Mouse (Mus musculus): ENCODE measurements around the gene Basp1.

The Basp1 gene

DNA sequence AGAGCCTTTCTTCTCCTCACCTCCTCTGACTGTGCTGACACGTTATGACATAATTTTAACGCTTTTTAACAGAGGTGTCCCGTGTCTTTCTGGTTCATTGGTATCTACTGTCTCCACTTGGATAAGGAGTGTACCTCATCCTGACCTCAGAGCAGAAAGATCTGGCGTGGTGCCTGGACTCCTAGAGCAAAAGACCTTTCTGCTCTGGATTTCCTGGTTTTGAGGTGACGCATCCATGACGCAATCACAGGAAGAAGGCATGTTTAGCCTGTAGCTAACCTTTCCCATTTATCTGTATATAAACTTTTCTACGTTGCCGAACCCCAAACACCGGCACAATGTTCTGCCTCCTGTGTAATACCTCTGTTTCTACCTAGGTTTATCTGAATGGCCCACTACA is 6.7 kb upstream of the Basp1 start:
- ATAC-seq (ENCODE audit: insufficient number of reproducible peaks, low FRiP score, low TSS enrichment): no peak

- ATAC-seq (ENCODE audit: insufficient number of reproducible peaks, low FRiP score, low TSS enrichment): no peak
Observed at GRCm38 (mm10) chr15:25416367-25416766, 2.8 kb upstream of the Basp1 start.

- ATAC-seq (ENCODE audit: insufficient number of reproducible peaks, low FRiP score, low TSS enrichment): no peak
Observed at GRCm38 (mm10) chr15:25415958-25416357, 2.4 kb upstream of the Basp1 start.

GRCm38 (mm10) chr15:25414747-25415119 is 1.2 kb upstream of the Basp1 start:
- ATAC-seq (ENCODE audit: insufficient number of reproducible peaks, low FRiP score, low TSS enrichment): peak; percentile 51

GRCm38 (mm10) chr15:25414011-25414746 is 615 bp upstream of the Basp1 start:
- peak; percentile 33 for ATAC-seq (ENCODE audit: insufficient number of reproducible peaks, low FRiP score, low TSS enrichment)

- no peak for ATAC-seq (ENCODE audit: insufficient number of reproducible peaks, low FRiP score, low TSS enrichment)
Observed at GRCm38 (mm10) chr15:25412761-25413261, 753 bp downstream of the Basp1 start.

GRCm38 (mm10) chr15:25412171-25412641 is 1.4 kb downstream of the Basp1 start:
- ATAC-seq (ENCODE audit: insufficient number of reproducible peaks, low FRiP score, low TSS enrichment): peak; percentile 57; the same call in 1 of the 2 replicates

GRCm38 (mm10) chr15:25411461-25411860 is 2.1 kb downstream of the Basp1 start:
- no peak for ATAC-seq (ENCODE audit: insufficient number of reproducible peaks, low FRiP score, low TSS enrichment)

- no peak for ATAC-seq (ENCODE audit: insufficient number of reproducible peaks, low FRiP score, low TSS enrichment)
Observed at GRCm38 (mm10) chr15:25405926-25406325, 7.6 kb downstream of the Basp1 start.

- ATAC-seq (ENCODE audit: insufficient number of reproducible peaks, low FRiP score, low TSS enrichment): no peak
Observed at GRCm38 (mm10) chr15:25403879-25404278, 9.7 kb downstream of the Basp1 start.

GRCm38 (mm10) chr15:25402001-25402400 is 11.6 kb downstream of the Basp1 start:
- ATAC-seq (ENCODE audit: insufficient number of reproducible peaks, low FRiP score, low TSS enrichment): no peak

GRCm38 (mm10) chr15:25400276-25400675 is 13.3 kb downstream of the Basp1 start:
- ATAC-seq (ENCODE audit: insufficient number of reproducible peaks, low FRiP score, low TSS enrichment): no peak

DNA sequence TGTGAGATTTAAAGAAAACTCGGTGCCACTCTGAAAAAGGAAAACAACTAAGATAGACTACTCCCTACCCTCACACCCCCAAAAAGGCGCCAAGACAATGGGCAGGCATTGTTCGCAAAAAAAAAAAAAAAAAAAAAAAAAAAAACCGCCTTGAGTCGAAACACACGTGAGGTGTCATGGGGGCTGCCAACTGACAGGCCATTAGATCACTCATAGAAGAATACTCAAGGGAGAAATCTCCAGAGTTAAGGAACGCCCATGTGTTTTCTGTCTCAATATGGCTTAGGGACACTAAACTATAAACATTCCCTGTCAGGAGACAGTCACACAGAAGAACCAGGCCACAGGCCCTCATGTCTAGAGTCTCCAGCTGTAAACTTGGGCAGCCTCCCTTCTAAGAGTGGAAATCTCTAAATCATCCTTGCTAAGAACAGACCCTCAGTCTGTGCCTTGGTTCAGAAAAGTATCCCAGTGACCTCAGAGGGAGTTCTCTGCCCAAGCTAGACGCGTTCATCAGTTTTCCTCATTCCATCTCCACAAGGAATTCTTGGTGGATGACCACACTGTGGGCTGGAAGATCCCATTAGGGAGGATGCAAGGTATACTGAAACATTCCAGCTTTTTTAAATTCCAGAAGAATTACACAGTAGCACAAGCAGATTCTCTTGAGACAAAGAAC is 17.5 kb downstream of the Basp1 start:
- no peak for ATAC-seq (ENCODE audit: insufficient number of reproducible peaks, low FRiP score, low TSS enrichment)

- ATAC-seq (ENCODE audit: insufficient number of reproducible peaks, low FRiP score, low TSS enrichment): no peak
Observed at GRCm38 (mm10) chr15:25392525-25393099, 21.0 kb downstream of the Basp1 start.

- ATAC-seq (ENCODE audit: insufficient number of reproducible peaks, low FRiP score, low TSS enrichment): no peak
Observed at GRCm38 (mm10) chr15:25391210-25391609, 22.4 kb downstream of the Basp1 start.

- 0 out of 2 replicates have a peak, but pooled peaks have one; percentile 16 for ATAC-seq (ENCODE audit: insufficient number of reproducible peaks, low FRiP score, low TSS enrichment)
Observed at GRCm38 (mm10) chr15:25387572-25387971, 26.0 kb downstream of the Basp1 start.

GRCm38 (mm10) chr15:25380051-25380450 is 33.5 kb downstream of the Basp1 start:
- ATAC-seq (ENCODE audit: insufficient number of reproducible peaks, low FRiP score, low TSS enrichment): no peak

DNA sequence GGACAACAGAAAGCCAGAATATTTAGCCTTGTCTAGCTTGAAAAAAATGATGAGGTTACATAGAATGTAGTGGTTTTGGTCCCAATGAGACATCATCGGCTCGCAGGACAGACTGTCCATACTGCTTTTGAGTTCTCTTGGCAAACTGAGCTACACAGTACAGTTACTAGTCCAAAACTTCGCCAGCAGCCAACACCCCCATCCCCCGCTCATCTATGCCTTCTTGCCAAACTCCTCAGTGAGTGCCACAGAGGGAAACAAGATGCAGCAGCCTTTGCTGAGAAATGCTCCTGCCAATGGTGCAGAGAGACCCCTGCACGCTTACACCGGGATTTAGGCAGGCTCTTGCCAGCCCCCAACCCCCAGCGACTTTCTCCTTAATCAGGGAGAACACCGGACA is 34.9 kb downstream of the Basp1 start:
- no peak for ATAC-seq (ENCODE audit: insufficient number of reproducible peaks, low FRiP score, low TSS enrichment)

GRCm38 (mm10) chr15:25376914-25377313 is 36.6 kb downstream of the Basp1 start:
- ATAC-seq (ENCODE audit: insufficient number of reproducible peaks, low FRiP score, low TSS enrichment): no peak

GRCm38 (mm10) chr15:25373486-25373885 is 40.1 kb downstream of the Basp1 start:
- no peak for ATAC-seq (ENCODE audit: insufficient number of reproducible peaks, low FRiP score, low TSS enrichment)

DNA sequence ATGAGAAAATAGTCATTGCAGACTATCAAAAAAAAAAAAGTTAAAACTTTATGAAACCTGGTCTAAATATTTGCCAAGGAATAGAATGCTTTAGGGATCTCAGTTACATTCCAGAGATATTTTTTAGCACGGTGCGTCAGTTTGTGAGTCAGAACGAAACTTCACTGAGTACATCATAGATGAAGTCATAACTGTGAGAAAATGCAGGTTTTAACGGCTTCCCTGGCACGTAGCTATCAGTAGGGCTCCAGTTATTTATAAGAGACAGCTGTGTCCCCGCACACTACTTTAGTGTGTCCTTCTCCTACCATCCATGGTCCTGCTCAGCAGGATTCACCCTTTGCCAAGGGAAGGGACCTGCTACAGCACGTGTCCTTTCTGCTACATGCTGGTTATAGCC is 44.0 kb downstream of the Basp1 start:
- no peak for ATAC-seq (ENCODE audit: insufficient number of reproducible peaks, low FRiP score, low TSS enrichment)

Measured in cerebellum, adult (tissue).